Mouse (Mus musculus): Measurements from ENCODE around the gene Il6ra. TPM values are rescaled to one million over a fixed set of nuclear protein-coding genes. Genes with fewer than 3 reads are reported as not detected.

Il6ra gene
- total RNA-seq, 2 experiments from 2014 or later, result 3.7 to 4.8 TPM

- DNase-seq (ENCODE audit: low spot score in 2 of 2), result no peak
- intact Hi-C loops (cut with DNase I), result loop anchor here (5.0 kb wide), 1 partner anchor 50 kb away; no protein-coding TSS in a partner anchor
Measured at GRCm38 (mm10) chr3:89912108-89912542, 871 bp downstream of the Il6ra start.

GRCm38 (mm10) chr3:89911207-89911606 lies 1.8 kb downstream of the Il6ra start:
- DNase-seq (ENCODE audit: low spot score in 2 of 2), result no peak
- intact Hi-C loops (cut with DNase I), result loop anchor here (5.0 kb wide), 1 partner anchor 49 kb away; no protein-coding TSS in a partner anchor

GRCm38 (mm10) chr3:89909703-89910542 lies 3.1 kb downstream of the Il6ra start:
- intact Hi-C loops (cut with DNase I), result loop anchor here (5.0 kb wide), 1 partner anchor 48 kb away; no protein-coding TSS in a partner anchor
- no peak for DNase-seq (ENCODE audit: low spot score in 2 of 2)

GRCm38 (mm10) chr3:89908836-89909235 lies 4.2 kb downstream of the Il6ra start:
- no peak for DNase-seq (ENCODE audit: low spot score in 2 of 2)
- intact Hi-C loops (cut with DNase I), result no loop called here

- no peak for DNase-seq (ENCODE audit: low spot score in 2 of 2)
- intact Hi-C loops (cut with DNase I), result no loop called here
Measured at GRCm38 (mm10) chr3:89907846-89908245, 5.2 kb downstream of the Il6ra start.

- intact Hi-C loops (cut with DNase I), result no loop called here
- no peak for DNase-seq (ENCODE audit: low spot score in 2 of 2)
Measured at GRCm38 (mm10) chr3:89899511-89899908, 13.5 kb downstream of the Il6ra start.

- no peak for DNase-seq (ENCODE audit: low spot score in 2 of 2)
- intact Hi-C loops (cut with DNase I), result no loop called here
Measured at GRCm38 (mm10) chr3:89898870-89899510, 14.0 kb downstream of the Il6ra start.

GRCm38 (mm10) chr3:89898011-89898410 lies 15.0 kb downstream of the Il6ra start:
- no peak for DNase-seq (ENCODE audit: low spot score in 2 of 2)
- intact Hi-C loops (cut with DNase I), result no loop called here

GRCm38 (mm10) chr3:89897204-89897796 lies 15.7 kb downstream of the Il6ra start:
- intact Hi-C loops (cut with DNase I), result no loop called here
- no peak for DNase-seq (ENCODE audit: low spot score in 2 of 2)

GRCm38 (mm10) chr3:89896571-89896970 lies 16.4 kb downstream of the Il6ra start:
- intact Hi-C loops (cut with DNase I), result no loop called here
- no peak for DNase-seq (ENCODE audit: low spot score in 2 of 2)

GRCm38 (mm10) chr3:89892517-89893106 lies 20.4 kb downstream of the Il6ra start:
- intact Hi-C loops (cut with DNase I), result no loop called here
- DNase-seq (ENCODE audit: low spot score in 2 of 2), result no peak

- intact Hi-C loops (cut with DNase I), result no loop called here
- DNase-seq (ENCODE audit: low spot score in 2 of 2), result no peak
Measured at GRCm38 (mm10) chr3:89891696-89892095, 21.3 kb downstream of the Il6ra start.

- intact Hi-C loops (cut with DNase I), result no loop called here
Measured at GRCm38 (mm10) chr3:89889841-89890430, 23.1 kb downstream of the Il6ra start.

GRCm38 (mm10) chr3:89887582-89888230 lies 25.3 kb downstream of the Il6ra start:
- intact Hi-C loops (cut with DNase I), result no loop called here

More at GRCm38 (mm10) chr3:89889841-89890430, 23.1 kb downstream of the Il6ra start:
- DNase-seq (ENCODE audit: low spot score in 2 of 2), result no peak

GRCm38 (mm10) chr3:89885766-89886165 lies 27.2 kb downstream of the Il6ra start:
- intact Hi-C loops (cut with DNase I), result no loop called here
- no peak for DNase-seq (ENCODE audit: low spot score in 2 of 2)

More at GRCm38 (mm10) chr3:89887582-89888230, 25.3 kb downstream of the Il6ra start:
- no peak for DNase-seq (ENCODE audit: low spot score in 2 of 2)

GRCm38 (mm10) chr3:89883582-89884041 lies 29.4 kb downstream of the Il6ra start:
- DNase-seq (ENCODE audit: low spot score in 2 of 2), result no peak
- intact Hi-C loops (cut with DNase I), result no loop called here

GRCm38 (mm10) chr3:89882556-89883181 lies 30.3 kb downstream of the Il6ra start:
- no peak for DNase-seq (ENCODE audit: low spot score in 2 of 2)
- intact Hi-C loops (cut with DNase I), result no loop called here

GRCm38 (mm10) chr3:89880036-89880851 lies 32.8 kb downstream of the Il6ra start:
- intact Hi-C loops (cut with DNase I), result no loop called here
- no peak for DNase-seq (ENCODE audit: low spot score in 2 of 2)

Data from left cerebral cortex, postnatal 36 days (tissue).